Mouse (Mus musculus) liver, embryonic 14.5 days (tissue): Measurements from ENCODE around the gene Phkg2.
"Not testable (repeated sequence)": the region's sequence is repeated elsewhere in the genome, so short reads cannot be mapped to it uniquely, and the experiment has no call there.

Experiments
- CTCF ChIP-seq: IDR thresholded peaks from 2 replicates; pipeline ENCODE4 v1.5.1; 2016; ENCODE audit warnings: antibody characterized with exemption, low read depth, control low read depth
- EP300 ChIP-seq: IDR thresholded peaks from 2 replicates; pipeline ENCODE4 v1.6.1; 2016; ENCODE audit warnings: antibody characterized with exemption, low read depth

DNA sequence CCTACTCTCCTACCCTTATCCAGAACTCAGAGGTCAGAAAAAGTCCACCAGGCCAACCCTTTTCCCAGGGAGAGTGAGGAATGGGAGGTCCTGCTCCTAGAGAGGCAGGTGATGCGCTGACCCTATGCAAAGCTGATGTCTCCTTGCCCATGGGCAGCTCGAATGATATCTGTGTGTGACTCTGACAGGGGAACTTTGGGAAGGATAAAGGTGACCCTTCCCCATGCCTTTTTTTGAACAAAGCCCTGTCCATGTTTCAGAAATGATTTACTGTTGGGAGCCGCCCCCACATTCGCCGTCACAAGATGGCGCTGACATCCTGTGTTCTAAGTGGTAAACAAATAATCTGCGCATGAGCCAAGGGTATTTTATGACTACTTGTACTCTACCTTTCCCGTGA, 45.3 kb downstream of the Phkg2 start:
- not testable (repeated sequence) for TF ChIP-seq CTCF, EP300
